Comparison of ENCODE assay signal across 16 mouse cellular contexts in the genomic region with DNA sequence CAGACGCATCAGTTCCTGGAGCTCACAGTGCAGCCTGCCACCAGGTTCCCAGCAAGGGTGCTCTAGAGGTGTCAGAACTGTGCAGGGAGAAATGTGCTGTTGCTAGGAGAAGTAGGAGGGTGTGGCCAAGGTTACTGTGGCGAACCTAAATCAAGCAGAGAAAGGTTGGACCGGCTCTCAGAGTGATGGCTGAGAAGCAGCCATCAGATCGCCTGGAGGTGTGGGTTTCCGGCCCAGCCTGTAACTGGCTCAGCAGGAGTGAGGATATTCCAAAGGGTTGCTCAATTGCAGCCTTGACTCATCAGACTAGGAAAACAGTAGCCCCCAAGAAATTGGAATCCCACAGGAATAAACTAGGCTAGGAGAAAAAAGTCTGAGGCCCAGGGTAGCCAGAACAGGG. TPM values are rescaled to one million over a fixed set of nuclear protein-coding genes. Genes with fewer than 3 reads are reported as not detected.
DNase-seq lines count a peak whose midpoint lies in the region; ATAC-seq and TF ChIP-seq lines count a peak whose summit lies in the region.
"Had no signal": no experiment of that assay in that cellular context is flagged by ENCODE, and none has a peak within 500 bp of the region (broad histone marks: within the 10 kb centered on the region; RNA-seq: fewer than 3 reads in every experiment).

No protein-coding gene starts in this region.

- H3K4me3 ChIP-seq in lung, embryonic 14.5 days (ENCODE audit: low read depth, low read length): no peak overlapping the region
- H3K4me3 ChIP-seq: lung, embryonic 15.5 days; megakaryocyte, embryonic 14.5 days had no signal

- no peak for TF ChIP-seq CTCF in lung, embryonic 14.5 days (IDR thresholded peaks at IDR 0.05; ENCODE audit: low read depth)

- H3K27ac ChIP-seq in lung, embryonic 14.5 days (ENCODE audit: low read depth): peak overlapping the region; percentile 50; the same call in 1 of the 2 replicates

- no peak overlapping the region for H3K9ac ChIP-seq in lung, embryonic 14.5 days
- H3K9ac ChIP-seq: lung, embryonic 15.5 days had no signal

- no peak for ATAC-seq in lung, embryonic 14.5 days (ENCODE audit: insufficient read depth)
- no peak for ATAC-seq in activated CD4-positive, CD25-positive, alpha-beta regulatory T cell, adult 4 months
- ATAC-seq: inflammation-experienced regulatory T-cells, adult 6 months had no signal

- H3K9me3 ChIP-seq in lung, embryonic 14.5 days (ENCODE audit: low read depth, low read length): no peaks in the 10 kb centered on the region
- H3K9me3 ChIP-seq: G1E; lung, embryonic 15.5 days; megakaryocyte, embryonic 14.5 days had no signal

- no peak overlapping the region for H3K4me2 ChIP-seq in lung, embryonic 14.5 days
- H3K4me2 ChIP-seq: lung, embryonic 15.5 days had no signal

- DNase-seq in lung, embryonic 14.5 days: peak; percentile 27
- no peak for DNase-seq in lung, postnatal 36 days
- DNase-seq in NIH3T3 (ENCODE audit: low read depth): peak; percentile 63
- peak; percentile 26 for DNase-seq in fibroblast of lung, adult 2 months (ENCODE audit: low read depth)
- no peak for DNase-seq in gastrocnemius, postnatal 10 days
- no peak for DNase-seq in gastrocnemius, postnatal 25 days
- DNase-seq: cerebellum, postnatal 14 days; heart, postnatal 10 days; layer of hippocampus, adult 9-11 months; thymus, postnatal 25 days had no signal

- H3K36me3 ChIP-seq in lung, embryonic 14.5 days (ENCODE audit: insufficient read depth): no peaks in the 10 kb centered on the region
- H3K36me3 ChIP-seq: lung, embryonic 15.5 days had no signal

- WGBS in lung, embryonic 14.5 days: 26% methylated on average over 5 of the region's 5 CpGs

- no peaks in the 10 kb centered on the region for H3K27me3 ChIP-seq in lung, embryonic 14.5 days (ENCODE audit: insufficient read depth, low read length)
- H3K27me3 ChIP-seq: lung, embryonic 15.5 days had no signal

- peaks cover 9% of the 10 kb centered on the region for H3K4me1 ChIP-seq in lung, embryonic 14.5 days (ENCODE audit: insufficient read depth)

RNA-seq across cellular contexts. Expression of a gene that starts 3.4 kb away (rescaled TPM):
- 34.4 and 36.5 TPM in 2 replicates for polyA plus RNA-seq in lung, embryonic 14.5 days (2014; fragmentation: Nextera tagmentation; extraction: Ambion mirVana)
- 1 to 10 TPM; 3.0 to 5.0 TPM for polyA plus RNA-seq in activated CD4-positive, CD25-positive, alpha-beta regulatory T cell, adult 4 months (2017; shearing (Covaris generic))
- 10 to 100 TPM; 16.7 to 22.2 TPM for total RNA-seq in gastrocnemius, postnatal 10 days (2021)
- total RNA-seq in gastrocnemius, postnatal 25 days (2021): 10 to 100 TPM; 10.6 to 15.4 TPM

RNA-seq across cellular contexts. Expression of a gene that starts 7.8 kb away (rescaled TPM):
- polyA plus RNA-seq in lung, embryonic 14.5 days (2014; fragmentation: Nextera tagmentation; extraction: Ambion mirVana): 1.6 and 1.7 TPM in 2 replicates
- 1 to 10 TPM in 1 of 2 experiments, not detected in 1; 4.8 TPM for polyA plus RNA-seq in activated CD4-positive, CD25-positive, alpha-beta regulatory T cell, adult 4 months (2017; shearing (Covaris generic))
- total RNA-seq in gastrocnemius, postnatal 10 days (2021): 1 to 10 TPM in 1 of 2 experiments, under 1 TPM in 1; 0.26 to 1.4 TPM
- total RNA-seq in gastrocnemius, postnatal 25 days (2021): not detected
- total RNA-seq: left cerebral cortex, postnatal 25 days had no signal

RNA-seq across cellular contexts. Expression of a gene that starts 58.3 kb away (rescaled TPM):
- polyA plus RNA-seq in lung, embryonic 14.5 days (2014; fragmentation: Nextera tagmentation; extraction: Ambion mirVana): 151 and 155 TPM in 2 replicates
- 100 to 1,000 TPM; 555 to 571 TPM for polyA plus RNA-seq in activated CD4-positive, CD25-positive, alpha-beta regulatory T cell, adult 4 months (2017; shearing (Covaris generic))
- 10 to 100 TPM; 49.9 to 55.1 TPM for total RNA-seq in gastrocnemius, postnatal 10 days (2021)
- 10 to 100 TPM; 25.7 to 32.2 TPM for total RNA-seq in gastrocnemius, postnatal 25 days (2021)

Comparison
In these comparisons a context has a peak if more than half of its experiments do, and no peak if none do; other contexts are left out.
1. DNase-seq: peak in lung, embryonic 14.5 days (single experiment), NIH3T3 (single experiment) and fibroblast of lung, adult 2 months (single experiment); none in lung, postnatal 36 days (single experiment), gastrocnemius, postnatal 10 days (single experiment) and gastrocnemius, postnatal 25 days (single experiment).